Mouse (Mus musculus) CH12F3 (cell line): ENCODE measurements around the gene Fas.

Source experiments
- in situ Hi-C: fragments of 300-500 bp; cut with MboI; formaldehyde crosslinking; loops from 2 replicates; pipeline ENCODE4 v1.14.3; 2020; ENCODE audit warnings: low sequenced_read_pairs

Gene Fas

GRCm38 (mm10) chr19:34278078-34278477, 12.4 kb upstream of the Fas start:
- in situ Hi-C loops: no loop called here

GRCm38 (mm10) chr19:34283614-34284013, 6.9 kb upstream of the Fas start:
- in situ Hi-C loops: no loop called here

- in situ Hi-C loops: no loop called here
Observed at GRCm38 (mm10) chr19:34284383-34284782, 6.1 kb upstream of the Fas start.

- in situ Hi-C loops: no loop called here
Observed at GRCm38 (mm10) chr19:34284826-34285225, 5.6 kb upstream of the Fas start.

DNA sequence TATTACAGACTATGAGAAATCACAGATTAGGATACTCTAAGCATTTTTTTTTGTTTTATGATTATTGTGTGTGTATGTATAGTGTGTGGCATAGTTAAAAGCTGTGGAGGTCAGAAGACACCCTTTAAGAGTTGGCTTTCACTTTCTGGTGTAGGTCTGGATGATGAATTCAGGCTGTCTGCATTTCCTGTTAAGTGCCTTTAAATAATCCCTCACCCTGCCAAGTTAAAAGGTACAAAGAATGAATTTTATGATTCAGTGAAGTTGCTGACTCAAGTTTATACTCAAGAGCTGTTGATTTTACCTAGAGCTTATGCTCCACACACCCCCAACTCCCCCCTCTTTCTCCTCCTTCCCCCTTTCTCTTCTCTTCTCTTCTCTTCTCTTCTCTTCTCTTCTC, 3.2 kb upstream of the Fas start:
- in situ Hi-C loops: no loop called here

- in situ Hi-C loops: no loop called here
Observed at GRCm38 (mm10) chr19:34287656-34288415, 2.6 kb upstream of the Fas start.

GRCm38 (mm10) chr19:34288696-34289095, 1.8 kb upstream of the Fas start:
- in situ Hi-C loops: no loop called here

GRCm38 (mm10) chr19:34290872-34291341, 441 bp downstream of the Fas start:
- in situ Hi-C loops: no loop called here

- in situ Hi-C loops: no loop called here
Observed at GRCm38 (mm10) chr19:34291379-34291778, 913 bp downstream of the Fas start.

DNA sequence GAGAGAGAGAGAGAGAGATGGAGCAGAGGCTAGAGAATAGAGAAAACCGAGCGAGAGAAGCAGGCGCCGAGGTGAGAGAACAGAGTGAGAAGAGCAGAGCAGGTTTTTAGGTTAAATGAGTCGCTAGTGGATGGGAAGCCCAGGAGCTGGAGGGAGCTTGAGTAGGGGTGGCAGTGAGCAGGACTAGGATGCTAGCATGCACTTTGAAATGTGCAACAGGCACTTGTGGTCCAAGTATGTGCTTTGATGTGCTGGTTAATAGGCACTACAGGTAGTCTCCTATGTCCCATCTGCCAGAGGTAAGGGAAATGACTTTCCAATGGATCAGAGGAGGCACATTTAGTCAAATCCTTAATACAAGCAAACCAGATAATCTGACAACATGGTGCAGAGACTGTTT, 1.5 kb downstream of the Fas start:
- in situ Hi-C loops: no loop called here

DNA sequence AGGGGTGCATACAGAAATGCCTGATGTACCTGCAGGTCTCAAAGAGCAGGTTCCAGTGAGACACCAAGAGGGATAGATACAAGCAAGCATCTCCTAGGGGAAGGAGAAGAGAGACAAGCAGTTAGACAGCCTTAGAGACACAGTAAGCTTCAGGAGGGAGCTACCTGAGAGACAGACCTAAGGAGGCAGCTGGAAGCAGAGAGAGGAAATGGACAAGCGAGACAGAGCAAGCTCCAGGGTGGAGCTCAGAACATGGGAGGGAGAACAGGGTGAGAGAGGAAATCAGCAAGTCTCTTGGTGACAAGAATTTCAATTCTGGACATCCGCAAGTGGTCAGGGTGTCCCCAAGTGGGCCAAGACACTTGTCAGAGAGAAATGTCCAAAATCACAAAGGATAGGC, 2.2 kb downstream of the Fas start:
- in situ Hi-C loops: no loop called here

DNA sequence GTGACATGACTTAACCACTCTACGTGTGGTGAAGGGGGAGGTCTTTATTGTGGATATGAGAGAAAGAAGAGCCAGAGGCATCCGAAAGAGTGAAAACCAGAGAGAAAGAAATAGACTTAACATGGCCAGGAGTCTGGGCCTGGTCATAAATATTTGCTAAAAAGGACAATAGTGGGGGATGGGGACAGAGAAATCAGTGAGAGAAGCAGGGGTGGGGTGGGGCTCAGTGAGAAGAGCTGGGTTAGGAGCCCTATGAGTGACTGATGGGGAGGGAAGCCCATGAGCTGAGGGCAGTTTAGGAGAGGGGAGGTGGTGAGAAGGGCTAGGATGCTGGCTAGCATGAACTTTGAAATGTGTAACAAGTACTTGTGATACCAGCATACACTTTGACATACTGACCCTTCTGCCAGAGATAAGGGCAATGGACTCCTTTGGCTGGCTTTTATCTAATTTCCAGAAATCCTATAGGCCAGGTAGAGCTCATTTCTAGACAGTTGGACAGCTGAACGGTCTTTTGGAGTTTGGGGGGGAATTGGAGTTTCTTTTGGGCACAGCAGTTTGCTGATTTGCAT, 3.0 kb downstream of the Fas start:
- in situ Hi-C loops: no loop called here

DNA sequence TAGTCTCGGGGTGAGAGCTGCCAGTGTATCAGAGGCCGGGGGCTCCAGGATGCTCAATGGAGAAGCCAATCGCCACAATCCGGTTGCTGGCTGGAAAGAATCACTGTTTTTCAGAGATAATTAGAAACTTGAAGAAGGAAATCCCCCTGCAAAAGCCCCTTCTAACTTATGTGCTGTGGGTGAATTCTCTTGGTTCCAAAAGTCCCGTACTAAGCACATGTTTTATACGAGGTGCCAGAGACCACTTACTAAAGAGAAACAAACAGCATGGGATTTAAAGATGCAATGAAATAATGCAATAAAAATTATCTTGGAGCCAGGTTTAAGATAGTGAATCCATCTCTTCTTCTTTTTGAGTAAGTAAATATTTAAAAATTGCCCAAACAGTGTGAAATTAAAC, 5.0 kb downstream of the Fas start:
- in situ Hi-C loops: no loop called here

DNA sequence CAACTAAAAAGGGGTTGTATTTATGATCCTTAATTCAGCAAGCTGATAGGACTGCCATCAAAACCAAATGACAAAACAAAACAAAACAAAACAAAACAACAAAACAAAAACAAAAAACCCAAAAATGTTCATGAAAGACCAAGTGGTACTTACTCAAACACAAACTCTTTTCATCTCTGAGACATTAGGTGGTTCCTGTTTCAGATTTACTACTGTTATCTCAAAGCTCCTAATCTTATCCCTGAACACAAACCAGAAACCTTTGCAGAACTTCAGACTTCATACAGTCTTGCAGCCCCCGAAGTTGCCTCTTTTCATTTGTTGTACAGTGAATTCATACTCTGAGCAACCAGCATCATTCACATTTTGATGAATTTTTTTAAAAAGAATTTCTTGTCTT, 8.1 kb downstream of the Fas start:
- in situ Hi-C loops: no loop called here

- in situ Hi-C loops: no loop called here
Observed at GRCm38 (mm10) chr19:34299229-34299628, 8.8 kb downstream of the Fas start.

DNA sequence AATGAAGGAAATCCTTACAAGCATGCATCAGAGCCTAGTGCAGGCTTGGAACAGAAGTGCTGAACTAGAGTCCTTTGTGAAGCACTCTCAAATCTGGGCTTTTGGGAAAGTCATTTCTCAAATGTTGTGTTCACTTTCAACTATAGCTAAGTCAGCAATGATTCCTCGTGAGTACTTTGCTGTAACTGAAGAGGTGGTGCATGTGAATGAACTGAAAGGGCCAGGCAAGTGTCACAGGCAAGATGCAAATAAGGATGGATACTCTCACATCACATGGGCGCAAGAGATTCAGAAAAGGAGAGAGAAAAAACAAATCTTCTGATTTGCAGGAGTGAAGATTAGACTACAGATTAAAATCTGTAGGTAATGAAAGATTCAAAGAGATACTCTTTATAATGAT, 10.0 kb downstream of the Fas start:
- in situ Hi-C loops: no loop called here

DNA sequence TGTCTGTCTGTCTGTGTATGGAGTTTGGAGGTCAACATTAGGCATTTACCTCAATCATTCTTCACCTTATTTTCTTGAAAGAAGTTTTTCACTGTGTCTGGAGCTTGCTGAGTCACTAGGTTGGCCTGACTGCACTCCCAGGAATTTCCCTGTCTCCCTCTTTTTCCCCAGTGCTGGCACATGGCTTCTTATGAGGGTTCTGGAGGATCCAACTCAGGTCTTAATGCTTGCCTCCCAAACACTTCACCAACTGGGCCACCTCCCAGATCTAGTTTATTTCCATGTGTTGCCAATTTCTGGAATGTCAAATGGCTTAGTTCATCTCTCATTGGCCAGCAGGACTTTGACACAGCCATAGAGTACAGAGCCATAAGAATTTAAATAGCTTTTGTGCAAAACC, 14.5 kb downstream of the Fas start:
- in situ Hi-C loops: no loop called here

GRCm38 (mm10) chr19:34306794-34307193, 16.3 kb downstream of the Fas start:
- in situ Hi-C loops: no loop called here

DNA sequence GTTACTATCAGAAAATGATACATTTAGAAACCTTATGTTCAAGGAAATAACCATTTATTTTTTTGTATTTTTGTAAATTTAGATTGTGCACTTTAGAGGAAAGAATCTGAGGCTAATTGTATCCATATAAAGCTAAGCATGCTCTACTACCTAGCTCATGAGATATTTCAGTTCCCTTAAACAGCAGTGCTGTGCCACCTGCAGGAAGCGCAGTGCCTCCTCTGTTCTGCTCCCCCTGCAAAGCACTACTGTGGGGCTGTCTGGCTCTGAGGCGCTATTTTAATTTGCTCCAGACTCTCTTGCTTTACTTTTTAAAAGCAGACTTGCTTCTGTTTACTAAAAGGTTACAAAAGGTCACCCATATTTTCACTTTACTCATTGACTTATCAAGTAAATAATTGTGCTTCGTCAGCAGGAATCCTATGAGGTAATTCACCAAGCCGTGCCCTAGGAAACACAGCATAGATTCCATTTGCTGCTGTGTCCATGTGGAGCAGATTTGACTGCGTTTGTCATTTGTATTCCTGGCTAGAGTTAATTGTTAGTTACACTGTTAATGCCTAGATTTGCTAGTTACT, 21.8 kb downstream of the Fas start:
- in situ Hi-C loops: no loop called here

DNA sequence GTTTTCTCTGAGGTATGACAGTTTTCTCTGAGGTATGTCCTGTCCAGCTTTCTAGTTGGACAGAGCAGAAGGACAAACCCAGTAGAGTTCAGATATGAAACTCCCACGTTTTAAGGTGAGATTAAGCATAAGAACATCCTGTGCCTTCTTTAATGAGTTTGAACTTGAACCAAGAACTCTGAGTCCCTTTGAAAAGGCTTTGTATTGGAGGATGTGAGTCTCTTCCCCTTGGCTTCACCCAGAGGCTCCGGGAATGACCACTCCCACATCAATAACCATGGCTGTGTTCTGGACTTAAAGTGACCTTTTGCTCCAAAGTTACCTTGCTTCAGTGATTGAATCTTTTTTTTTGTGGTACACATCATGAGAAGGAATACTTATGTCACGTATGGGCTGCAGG, 37.6 kb downstream of the Fas start:
- in situ Hi-C loops: loop anchor here (25.0 kb wide), 1 partner anchor 334 kb away; no protein-coding TSS in a partner anchor

- in situ Hi-C loops: loop anchor here (25.0 kb wide), 1 partner anchor 328 kb away; no protein-coding TSS in a partner anchor
Observed at GRCm38 (mm10) chr19:34334300-34334699, 43.8 kb downstream of the Fas start.

GRCm38 (mm10) chr19:34344702-34345101, 54.2 kb downstream of the Fas start:
- in situ Hi-C loops: loop anchor here (25.0 kb wide), 1 partner anchor 318 kb away; no protein-coding TSS in a partner anchor
